Mouse (Mus musculus) brain, adult 2 months (tissue): Measurements from ENCODE around the gene Ntrk3.

ENCODE experiments used
- DNase-seq: peaks from one replicate; pipeline ENCODE4 v3.0.0; 2011; ENCODE audit warnings: low read depth, low spot score

Gene Ntrk3

DNA sequence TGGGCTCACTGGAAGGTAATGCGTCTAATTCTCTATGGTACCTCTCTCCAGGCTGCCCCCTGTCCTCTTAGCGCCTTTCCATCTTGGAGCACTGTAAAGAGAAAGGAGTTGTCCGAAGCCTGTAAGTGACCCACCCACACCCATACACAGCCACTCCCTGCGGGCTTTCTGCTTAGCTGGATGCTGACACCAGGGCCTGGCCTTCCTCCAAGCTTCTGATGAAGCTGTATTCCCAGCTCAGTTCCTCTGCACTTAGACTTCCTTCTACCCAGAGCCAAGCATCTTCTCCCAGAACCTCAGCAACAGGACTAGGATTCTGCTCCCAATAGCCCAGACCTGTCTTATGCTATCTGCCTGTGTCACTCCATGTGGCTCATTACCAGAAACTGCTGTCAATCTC is 114.1 kb downstream of the Ntrk3 start:
- DNase-seq, result peak; percentile 12

DNA sequence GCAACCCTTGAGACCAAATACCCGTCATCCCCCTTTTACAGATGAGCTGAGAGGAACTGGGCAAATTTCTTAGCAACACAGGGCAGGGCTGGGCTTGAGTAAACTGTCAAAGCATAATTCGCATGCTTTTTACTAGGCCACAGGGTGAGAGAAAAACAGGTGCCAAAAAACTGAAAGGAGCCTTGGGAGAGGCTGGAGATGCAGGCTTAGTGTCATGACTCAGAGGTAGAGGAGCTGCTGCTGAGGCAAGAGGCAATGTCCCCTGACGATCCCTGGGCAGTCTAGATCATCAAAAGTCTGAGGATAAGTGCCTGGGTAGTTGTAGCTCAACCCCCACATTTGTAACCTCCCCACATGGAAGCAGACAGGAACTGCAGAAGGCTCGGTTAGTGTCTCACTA is 116.7 kb downstream of the Ntrk3 start:
- peak; percentile 16 for DNase-seq

DNA sequence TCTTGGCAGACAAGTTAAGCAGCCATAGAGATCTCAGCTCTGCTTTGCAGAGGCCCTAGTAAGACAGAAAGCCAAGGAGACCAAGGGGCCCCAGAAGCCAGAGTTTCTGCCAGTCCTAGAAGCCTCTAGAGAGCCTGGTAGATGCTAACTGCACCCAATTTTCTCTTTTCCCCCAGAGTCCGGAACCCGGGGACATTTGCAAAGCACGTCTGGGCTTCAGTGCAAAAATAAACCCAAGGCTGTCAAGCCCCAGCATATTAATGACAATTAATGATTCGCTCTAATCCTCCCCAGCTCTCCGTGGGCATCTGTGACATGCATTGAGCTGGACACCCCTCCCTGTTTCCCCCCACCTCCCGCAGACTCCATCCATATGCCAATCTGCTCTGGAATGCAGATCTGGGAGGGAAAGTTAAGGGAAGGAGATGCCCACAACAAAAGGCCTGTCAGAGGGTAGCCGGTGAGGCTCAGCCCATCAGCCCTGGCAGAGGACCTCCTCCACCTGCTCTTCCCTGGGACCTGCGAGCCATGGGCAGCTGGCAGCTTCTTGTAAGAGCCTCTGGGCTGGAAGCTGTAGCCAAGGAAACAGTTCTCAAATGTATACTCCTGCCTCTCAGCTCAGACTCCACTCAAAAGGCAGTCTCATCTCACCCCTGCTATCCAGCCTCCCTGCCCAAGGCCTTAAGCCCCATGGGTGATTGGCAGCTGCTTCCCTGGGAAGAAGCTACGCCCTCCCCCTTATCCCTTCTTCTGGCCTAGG is 117.8 kb downstream of the Ntrk3 start:
- DNase-seq, result peak; percentile 37

DNA sequence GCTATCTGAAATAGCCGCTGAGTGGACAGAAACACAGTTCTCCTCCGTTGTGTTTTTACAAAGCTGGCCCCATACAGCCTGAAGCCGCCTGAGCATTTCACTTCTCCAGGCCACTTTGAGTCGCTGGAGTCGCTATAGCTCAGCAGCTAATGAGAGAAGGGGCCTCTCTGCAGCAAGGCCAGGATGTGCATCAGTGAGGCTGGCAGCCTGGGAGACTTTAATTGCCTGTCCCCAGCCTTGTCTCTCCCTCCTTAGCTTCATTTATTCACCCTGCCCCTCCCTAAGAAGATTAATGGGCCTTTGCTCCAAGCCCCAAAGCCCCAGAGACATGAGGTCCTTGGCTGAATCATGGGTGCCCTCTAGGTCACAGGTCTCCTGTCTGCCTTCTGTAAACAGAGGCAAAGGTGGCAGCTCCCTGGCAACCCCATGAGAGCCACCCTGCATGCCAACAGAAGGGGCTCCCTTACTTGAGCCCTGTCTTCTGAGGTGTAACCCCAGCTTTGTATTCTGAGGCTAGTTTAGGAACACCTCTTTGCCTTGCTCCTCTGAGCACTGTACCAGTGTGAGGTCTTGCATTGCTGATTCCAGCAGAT is 132.2 kb downstream of the Ntrk3 start:
- no peak for DNase-seq

DNA sequence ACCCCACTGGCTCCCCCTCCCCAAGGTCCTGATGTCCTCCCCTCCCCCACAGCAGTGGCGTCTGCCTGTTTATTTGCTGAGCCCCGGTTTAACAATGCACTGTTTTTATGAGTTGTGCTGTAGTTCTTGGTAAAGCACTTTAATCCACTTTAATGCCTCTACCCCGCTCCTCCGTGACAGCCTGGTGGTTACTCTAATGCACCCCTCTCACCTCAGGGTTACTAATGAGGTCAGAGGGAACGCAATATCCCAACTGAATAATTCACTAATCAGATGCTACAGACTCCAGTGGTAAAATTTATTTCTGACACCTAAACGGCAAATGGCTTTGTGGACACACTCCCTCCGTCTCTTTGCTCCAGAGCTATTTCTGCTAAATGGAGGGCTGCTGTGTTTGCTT is 133.9 kb downstream of the Ntrk3 start:
- DNase-seq, result no peak

DNA sequence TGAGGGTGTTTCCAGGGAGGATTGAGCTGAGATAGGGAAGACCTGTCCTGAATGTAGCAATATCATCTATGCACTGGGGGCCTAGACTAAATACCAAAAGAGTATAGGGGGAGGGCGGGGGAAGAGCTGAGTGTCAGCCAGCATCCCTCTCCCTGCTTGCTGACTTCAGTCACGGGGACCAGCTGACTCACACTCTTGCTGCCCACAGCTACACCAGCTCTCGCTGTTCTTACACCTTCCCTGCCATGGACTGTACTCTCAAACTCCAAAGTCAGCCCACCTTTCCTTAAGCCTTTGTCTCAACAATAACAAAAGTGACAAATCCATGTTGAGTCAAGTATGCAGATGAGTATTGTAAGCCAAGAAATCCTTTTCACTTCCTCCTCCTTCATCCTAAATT is 136.0 kb downstream of the Ntrk3 start:
- peak; percentile 83 for DNase-seq

DNA sequence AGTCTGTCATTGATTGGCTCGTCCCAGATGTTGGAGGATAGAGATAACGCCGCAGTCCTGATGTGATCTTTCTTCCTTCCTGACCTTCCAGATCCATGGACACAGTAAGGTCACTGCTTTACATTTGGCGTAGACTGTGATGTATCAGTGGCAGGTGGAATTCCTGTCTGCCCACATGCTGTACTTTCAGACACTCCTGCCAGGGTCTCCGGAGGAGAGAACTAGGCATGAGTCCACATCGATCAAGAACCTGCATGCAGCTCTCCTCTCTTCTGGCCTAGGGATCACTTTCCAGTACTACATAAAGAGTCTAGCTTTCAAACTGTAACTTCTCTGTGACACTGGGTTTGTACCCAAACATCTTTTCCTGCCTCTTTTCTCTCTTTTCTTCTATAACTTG is 136.9 kb downstream of the Ntrk3 start:
- DNase-seq, result no peak

DNA sequence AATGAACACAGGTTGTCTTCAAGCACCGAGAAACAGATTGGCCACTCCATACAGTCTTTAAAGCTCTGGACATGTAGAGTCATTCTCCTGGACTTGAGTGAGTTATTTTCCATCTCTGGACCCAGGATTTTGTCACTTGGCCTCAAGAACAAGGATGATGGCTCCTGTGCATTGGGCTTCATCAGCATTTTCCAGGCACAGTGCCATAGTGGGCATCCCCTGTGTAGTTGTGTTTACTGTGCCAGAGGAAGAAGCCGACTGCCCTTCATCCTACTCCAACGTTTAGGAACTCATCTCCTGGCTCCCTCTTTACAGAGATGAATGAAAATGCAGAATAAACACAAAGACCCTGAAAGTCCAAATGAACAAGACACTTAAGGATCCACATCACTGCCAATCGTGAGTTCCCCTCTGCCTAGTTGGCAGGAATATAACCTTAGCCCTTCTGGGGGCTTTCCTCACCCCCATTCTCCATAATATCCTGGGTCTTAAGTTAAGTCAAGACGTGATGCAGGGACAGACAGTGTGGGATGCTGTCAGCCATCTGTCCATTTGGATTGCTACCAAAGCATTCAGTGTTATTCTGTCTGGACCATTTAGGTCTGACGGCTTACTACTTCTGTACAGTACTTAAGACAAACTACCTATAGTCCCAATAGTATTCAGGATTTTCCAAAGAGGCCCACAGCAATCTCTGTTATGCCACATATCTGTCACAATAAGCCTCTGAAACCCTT is 137.7 kb downstream of the Ntrk3 start:
- peak; percentile 62 for DNase-seq

DNA sequence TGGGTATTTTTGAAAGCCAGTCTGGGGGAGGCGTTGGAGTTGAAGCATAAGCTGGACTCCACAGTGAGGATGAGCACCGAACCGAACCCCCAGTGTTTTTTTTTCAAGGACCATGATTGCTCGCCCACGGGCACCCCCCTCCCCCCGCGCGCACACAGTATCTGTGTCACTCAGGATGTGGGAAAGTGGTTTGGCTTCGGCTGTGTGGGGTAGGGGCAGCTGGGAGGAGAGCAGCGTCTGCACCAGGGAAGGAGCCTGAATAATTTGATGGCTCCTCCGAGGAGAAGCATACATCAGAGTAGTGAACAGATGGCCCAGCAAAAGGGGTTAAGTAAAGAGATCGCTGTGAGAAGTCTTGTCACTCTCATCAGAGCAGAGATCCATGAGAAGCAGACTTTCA is 139.7 kb downstream of the Ntrk3 start:
- DNase-seq, result peak; percentile 68

DNA sequence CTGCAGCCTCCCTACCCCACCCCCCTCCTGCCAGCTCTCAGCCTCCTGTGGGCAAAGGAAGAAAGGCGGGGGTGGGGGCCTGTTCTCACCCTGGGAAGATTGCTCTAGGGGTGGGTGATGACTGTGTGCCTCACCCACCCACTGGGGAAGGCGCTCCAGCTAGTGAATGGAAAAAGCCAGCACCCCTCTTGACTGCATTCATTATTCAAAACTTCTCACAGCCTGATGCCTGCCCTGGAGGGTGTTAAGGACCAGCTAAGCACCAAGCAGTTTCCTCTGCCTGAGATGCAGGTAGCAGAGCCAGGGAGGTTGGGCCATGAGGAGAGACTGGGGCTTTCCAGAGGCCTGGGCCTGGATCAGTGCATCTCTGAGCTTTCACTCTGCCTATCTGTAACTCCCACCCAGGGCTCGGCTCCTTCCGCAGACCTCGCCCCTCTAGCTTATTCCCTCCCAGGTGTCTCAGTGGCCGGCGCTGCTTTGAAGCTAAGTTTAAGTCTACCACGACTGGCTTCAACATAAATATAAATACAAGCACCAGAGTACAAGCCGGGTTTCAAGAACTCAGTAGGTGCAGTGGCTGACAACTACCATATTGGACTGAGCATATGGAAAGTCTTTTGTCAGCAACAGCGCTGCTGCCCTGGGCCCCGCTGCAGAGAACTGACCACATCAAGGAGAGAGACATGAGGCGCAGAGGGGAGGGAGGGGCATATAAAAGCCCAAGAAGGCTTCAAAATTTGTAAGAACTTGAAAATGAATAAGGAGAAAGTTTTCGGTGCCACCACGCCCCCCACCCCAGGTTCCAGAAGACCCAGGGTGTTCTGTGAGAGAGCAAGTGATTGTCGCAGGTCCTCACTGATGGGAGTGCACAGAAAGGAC is 140.3 kb downstream of the Ntrk3 start:
- DNase-seq, result peak; percentile 86

DNA sequence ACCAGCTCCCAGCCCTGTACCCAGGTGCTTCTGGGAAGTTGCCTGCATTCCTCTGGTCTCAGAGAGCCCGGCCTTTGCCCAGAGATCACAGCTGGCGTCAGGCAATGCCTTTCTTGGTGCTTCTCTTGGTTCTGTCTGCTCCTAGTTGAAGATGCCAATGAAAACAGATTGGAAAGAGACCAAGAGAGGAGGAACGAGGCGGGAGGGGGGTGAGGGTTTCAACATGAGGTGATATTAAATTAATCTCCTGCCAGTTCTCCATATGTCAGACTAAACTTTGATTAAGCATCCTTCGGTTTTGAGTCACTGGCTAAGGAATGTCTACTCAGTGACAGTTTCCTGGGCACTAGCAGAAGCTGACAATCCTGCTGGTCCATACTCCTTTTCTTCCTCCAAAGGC is 141.3 kb downstream of the Ntrk3 start:
- DNase-seq, result no peak

DNA sequence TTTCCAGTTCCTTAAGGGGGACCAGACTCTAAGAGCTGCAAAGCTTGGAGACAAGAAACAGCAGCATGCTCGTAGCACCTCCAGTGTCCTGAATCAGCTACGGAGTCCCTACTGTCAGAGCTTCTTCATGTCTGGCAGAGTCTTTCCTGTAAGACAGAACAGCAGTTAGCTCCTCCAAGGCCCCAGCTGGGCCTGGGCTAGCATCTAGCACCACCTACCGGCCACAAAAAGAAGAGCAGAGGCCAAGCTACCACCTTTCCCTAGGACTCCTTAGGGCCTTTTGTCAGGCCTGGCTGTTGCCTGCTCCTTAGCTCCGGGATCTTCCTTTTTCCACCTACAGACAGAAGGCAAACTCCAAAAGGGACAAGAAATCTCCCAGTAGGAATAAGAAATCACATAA is 141.9 kb downstream of the Ntrk3 start:
- DNase-seq, result peak; percentile 89

DNA sequence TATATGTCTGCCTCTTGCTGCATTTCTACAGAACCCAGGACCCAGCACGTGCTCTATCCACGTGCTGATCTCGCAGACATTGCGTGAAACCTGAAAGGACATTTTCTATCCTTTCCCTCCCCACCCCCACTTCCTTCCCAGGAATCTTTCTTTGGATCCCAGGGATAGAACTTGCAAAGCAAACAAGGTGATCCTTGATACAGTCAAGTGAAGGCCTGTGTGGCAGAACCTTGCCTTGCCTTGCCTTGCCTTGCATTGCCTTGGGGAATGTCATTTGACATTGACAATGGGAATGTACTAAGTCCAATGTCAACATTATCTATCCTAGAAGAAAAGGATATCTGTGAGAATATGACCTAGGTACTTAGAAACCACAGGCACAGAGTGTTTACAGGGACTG is 144.9 kb downstream of the Ntrk3 start:
- DNase-seq, result no peak

DNA sequence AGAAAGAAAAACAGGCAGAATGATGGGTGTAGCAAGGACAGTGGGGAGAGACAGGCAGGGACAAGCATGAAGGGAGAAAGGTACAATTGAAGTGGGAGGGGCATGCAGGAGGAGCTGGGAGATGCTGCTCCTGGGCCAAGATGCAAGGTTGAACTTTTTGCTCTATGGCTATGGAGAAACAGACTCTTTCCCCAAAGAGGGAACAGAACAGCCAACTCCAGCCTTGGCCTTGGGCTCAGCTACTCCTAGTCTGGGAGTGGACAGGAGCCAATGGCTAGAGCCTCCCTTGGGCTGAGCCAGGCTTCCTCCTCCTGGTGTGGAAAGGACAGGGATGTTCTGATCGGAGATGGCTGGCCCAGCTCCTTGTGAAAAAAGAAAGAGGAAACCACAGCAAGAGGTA is 145.6 kb downstream of the Ntrk3 start:
- DNase-seq, result no peak

DNA sequence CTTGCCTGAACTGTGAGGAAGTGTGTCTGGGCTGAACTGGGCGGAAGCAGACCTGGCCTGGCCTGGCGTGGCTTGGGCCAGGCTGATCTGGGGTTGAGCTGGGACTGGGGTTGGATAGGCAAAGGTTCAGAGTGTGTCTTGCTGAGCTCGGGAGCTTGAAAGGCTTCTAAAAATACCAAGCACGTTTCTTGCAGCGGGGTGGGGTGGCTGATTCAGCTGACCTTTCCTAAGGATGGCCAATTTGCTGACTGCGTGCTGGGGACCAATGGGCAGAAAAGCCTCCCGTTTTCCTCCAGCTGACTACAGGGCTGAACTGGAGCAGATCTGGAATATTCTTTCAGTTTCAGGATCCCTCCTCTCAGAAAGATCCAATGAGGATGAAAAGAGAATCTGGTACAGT is 148.0 kb downstream of the Ntrk3 start:
- no peak for DNase-seq

DNA sequence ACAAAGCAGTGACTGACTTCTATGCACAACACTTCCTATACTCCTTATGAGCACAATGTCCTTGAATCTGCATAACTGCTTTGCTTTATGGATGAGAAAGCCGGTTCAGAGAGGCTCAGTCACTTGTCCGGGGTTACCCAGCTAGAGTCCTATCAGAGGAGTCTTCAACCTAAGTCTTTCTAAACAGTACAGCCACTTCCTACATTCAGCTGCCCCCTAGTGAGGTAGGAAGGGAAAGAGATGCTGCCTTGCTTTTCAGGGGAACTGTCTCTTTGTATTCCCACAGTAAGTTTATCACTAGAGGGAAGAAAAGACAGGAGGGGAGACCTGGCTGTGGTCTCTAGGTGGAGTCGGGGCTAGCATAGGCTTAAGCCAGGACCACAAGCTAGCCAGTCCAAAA is 151.0 kb downstream of the Ntrk3 start:
- DNase-seq, result peak; percentile 59

DNA sequence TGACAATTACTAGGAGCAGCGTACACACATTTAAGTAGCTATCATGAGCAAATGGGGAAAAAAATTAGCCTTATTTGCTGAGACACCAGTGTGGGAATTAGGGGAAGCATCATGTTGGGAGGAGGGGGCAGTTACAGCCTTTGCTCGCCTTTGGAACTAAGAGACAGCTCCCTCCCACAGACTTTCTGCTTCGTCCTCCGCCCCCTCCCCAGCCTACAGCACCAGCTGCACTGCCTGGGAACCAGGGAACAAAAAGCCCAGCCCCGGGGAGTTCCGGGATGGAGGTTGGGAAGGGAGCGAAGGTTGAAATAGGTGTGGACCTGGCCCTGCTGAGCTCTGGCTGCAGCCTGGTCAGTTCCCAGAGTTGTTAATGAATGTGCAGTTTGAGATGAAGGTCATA is 151.9 kb downstream of the Ntrk3 start:
- peak; percentile 58 for DNase-seq

DNA sequence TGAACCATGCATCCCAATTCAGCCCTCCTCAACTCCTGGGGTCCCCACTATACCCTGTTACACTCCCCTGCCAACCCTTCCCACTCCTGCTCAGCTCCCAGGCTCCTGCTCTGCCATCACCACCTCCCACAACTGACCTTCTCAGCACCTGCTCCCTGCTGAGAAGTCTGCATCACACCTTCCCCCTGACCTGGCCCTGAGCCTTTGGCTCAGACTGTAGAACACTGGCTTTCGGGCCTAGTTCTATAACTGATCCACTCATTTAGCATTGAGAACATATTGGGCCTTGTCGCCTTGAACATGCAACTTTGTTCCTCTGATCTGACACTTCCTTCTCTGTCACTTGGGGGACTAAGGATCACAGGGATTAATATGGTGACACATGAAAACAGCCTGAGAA is 152.9 kb downstream of the Ntrk3 start:
- DNase-seq, result peak; percentile 64

DNA sequence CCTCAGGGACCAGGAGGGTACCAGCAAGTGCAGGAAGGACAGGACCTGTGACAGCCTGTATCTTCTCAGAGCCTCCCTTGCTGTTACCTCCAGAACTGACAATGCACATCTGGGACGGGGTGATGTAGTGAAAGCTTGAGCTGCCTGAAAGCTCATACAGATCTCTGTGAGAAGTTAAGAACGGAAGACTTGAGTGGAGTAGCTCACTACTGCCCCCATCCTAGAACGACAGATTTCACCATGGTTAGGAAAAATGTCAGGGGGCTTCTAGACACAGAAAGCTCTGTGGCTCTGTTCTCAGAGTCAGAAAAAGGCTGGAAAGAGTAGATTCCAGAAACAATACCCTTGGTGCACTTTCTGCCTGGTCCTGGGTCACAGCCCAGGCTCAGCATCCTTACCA is 153.3 kb downstream of the Ntrk3 start:
- peak; percentile 62 for DNase-seq

DNA sequence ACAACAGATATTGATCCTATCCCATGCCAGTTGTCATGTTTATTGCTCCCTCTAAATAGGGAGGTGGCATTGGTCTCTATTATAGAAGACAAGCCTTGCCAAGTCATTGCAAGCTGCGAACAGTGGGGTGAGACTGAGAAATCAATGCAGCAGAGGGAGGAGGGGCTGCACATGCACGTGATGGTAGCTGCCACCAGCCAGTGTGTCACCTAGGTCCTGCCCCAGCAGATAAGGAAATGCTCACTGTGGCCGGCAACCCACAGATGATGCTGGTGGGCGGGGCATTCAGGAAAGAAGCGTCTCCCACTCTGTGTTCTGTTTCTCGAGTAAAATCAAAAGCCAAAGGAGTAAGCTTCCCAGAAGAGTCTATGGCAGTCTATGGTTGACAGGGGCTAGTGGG is 154.1 kb downstream of the Ntrk3 start:
- DNase-seq, result no peak

DNA sequence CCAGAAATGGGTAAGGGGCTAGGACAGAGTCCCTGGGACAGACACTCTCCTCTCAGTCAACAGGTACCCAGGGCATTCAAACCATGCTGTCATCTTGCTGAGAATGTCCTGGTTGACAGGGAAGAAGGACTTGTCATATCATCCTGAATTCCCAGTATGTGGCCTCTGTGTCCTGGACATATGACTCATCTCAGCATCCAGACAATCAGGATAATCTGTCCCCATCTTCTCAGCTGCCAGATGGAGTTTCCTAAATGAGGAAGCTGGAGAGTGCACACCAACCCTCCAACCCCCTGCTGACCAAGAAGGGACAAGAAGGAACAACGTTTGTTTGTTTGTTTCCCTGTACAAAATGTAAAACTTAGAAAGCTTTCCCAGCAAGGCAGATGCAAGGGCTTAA is 156.5 kb downstream of the Ntrk3 start:
- peak; percentile 79 for DNase-seq
